Mouse (Mus musculus) intestine, embryonic 14.5 days (tissue): ENCODE data around the gene Six4. TPM values are rescaled to one million over a fixed set of nuclear protein-coding genes. Genes with fewer than 3 reads are reported as not detected.
"Not testable (repeated sequence)": the region's sequence is repeated elsewhere in the genome, so short reads cannot be mapped to it uniquely, and the experiment has no call there.

Source experiments
- ATAC-seq: fragments of 200-750 bp; cut with Nextera tagmentation; replicated peaks from 2 replicates; pipeline ENCODE4 v1.8.0; 2017; ENCODE audit warnings: low read depth, moderate number of reproducible peaks, moderate TSS enrichment, moderate library complexity; ENCODE audit not compliant: low FRiP score, low TSS enrichment
- DNase-seq: peaks from one replicate; pipeline ENCODE4 v3.0.0-alpha.2; 2018; ENCODE audit warnings: low spot score
- H3K27ac ChIP-seq: fragments of 300-500 bp; sonication (generic); 2 replicates; pipeline ENCODE4 v1.5.1; 2014; ENCODE audit warnings: low read depth, mild to moderate bottlenecking, control low read depth
- H3K27me3 ChIP-seq: fragments of 300-500 bp; sonication (generic); replicated peaks from 2 replicates; pipeline ENCODE4 v1.6.1; 2014; ENCODE audit warnings: low read length, control low read depth; ENCODE audit not compliant: control insufficient read depth, insufficient read depth
- H3K36me3 ChIP-seq: fragments of 300-500 bp; sonication (generic); 2 replicates; pipeline ENCODE4 v1.6.1; 2014; ENCODE audit warnings: low read length, control low read depth; ENCODE audit not compliant: control insufficient read depth, insufficient read depth
- H3K4me1 ChIP-seq: fragments of 300-500 bp; sonication (generic); replicated peaks from 2 replicates; pipeline ENCODE4 v1.6.1; 2014; ENCODE audit warnings: low read length, control low read depth, mixed read lengths; ENCODE audit not compliant: control insufficient read depth, insufficient read depth
- H3K4me2 ChIP-seq: fragments of 300-500 bp; sonication (generic); 2 replicates; pipeline ENCODE4 v1.6.1; 2014; ENCODE audit warnings: low read length
- H3K4me3 ChIP-seq: fragments of 300-500 bp; sonication (generic); 2 replicates; pipeline ENCODE4 v1.5.1; 2014; ENCODE audit warnings: low read depth, low read length, control low read depth, mixed read lengths
- H3K9ac ChIP-seq: fragments of 300-500 bp; sonication (generic); 2 replicates; pipeline ENCODE4 v1.6.1; 2014; ENCODE audit warnings: mild to moderate bottlenecking, low read length
- H3K9me3 ChIP-seq: fragments of 300-500 bp; sonication (generic); 2 replicates; pipeline ENCODE4 v1.6.1; 2016; ENCODE audit warnings: low read length, control low read depth; ENCODE audit not compliant: control insufficient read depth
- WGBS: fragments of 180-500 bp; shearing (Covaris S2); extraction: QIAGEN DNeasy Blood & Tissue Kit; methylation state at CpG from one replicate; pipeline ENCODE4 v1.1.7; 2014; 5-methylcytosine and 5-hydroxymethylcytosine counted together
- polyA plus RNA-seq: library from polyadenylated mRNA; unstranded; fragments of >200 nt; fragmentation: Nextera tagmentation; extraction: Ambion mirVana; gene quantifications from 2 replicates; pipeline ENCODE4 v1.2.1, GENCODE M21; 2014

The Six4 gene
- polyA plus RNA-seq, 1 experiment from 2014 or later = 0.74 TPM

DNA sequence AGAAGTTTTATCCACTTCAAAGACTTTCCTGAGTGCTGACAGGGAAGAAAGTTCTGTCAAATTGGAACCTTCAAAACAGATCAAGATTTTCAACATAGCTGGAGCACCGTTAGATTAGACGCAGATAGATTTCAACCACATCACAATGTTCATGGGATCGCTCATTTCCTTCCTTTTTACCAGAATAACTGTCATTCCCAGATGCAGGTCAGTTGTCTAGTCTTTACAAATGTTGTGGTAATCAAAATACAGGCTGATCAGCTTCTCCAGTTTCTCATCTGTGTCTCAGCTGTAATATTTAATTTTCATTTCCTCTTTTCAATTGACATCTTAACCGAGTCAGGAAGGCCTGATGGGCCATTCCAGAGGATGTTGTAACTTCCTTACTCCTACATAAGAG lies 29.5 kb downstream of the Six4 start:
- H3K36me3 ChIP-seq = no peaks in the 10 kb centered on the region
- DNase-seq (no peak), ATAC-seq (no peak)
- no peak overlapping the region for H3K4me2 ChIP-seq
- no peaks in the 10 kb centered on the region for H3K27me3 ChIP-seq
- no peaks in the 10 kb centered on the region for H3K4me1 ChIP-seq
- H3K27ac ChIP-seq = no peak overlapping the region
- H3K4me3 ChIP-seq = no peak overlapping the region
- WGBS = 80% methylated on average over 4 of the region's 4 CpGs
- no peaks in the 10 kb centered on the region for H3K9me3 ChIP-seq
- no peak overlapping the region for H3K9ac ChIP-seq

DNA sequence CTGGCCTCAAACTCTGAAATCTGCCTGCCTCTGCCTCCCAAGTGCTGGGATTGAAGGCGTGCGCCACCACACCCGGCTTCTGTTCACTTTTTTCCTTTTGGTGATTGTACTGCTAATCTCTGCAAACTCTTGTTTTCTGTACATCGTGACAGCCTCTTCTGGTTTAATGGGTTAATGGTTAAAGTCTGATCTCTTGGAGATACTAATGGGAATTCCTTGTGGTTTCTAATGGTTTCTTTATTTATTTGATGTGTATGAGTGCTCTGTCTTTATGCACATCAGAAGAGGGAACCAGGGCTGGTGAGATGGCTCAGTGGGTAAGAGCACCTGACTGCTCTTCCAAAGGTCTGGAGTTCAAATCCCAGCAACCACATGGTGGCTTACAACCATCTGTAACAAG lies 31.4 kb downstream of the Six4 start:
- not testable (repeated sequence) for ATAC-seq, DNase-seq
- WGBS = 86% methylated on average over 4 of the region's 4 CpGs

DNA sequence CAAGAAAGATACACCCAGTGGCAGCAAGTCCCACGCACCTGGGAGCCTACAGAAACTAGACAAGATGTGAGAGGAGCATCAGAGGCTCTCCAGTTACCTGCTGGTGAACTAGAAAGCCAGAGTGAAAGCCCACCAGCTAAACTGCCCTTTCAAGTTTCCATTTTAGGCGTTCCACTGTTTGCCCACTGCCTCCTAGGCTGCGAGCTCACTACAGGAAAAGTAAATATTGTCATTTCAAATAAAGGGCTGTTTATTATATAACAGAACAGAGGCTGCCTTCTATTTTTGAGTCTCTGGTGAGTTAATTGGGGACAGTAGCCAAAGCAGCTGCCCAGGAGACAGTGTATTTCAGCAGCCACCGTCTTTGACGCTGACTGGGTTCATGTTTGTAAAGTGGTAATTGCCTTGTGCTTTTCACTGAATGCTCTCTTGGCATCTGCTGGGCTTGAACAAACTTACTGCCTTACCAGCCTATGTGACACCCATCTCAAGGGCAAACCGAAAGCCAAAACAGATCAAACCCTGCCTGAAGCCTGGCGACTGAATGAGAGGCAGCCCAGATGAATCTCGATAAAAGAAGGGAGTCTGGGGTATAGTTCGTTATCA lies 52.3 kb downstream of the Six4 start:
- Histone ChIP-seq H3K4me3 (no peak overlapping the region), H3K36me3 (no peaks in the 10 kb centered on the region), H3K4me2 (no peak overlapping the region), H3K9me3 (no peaks in the 10 kb centered on the region), H3K4me1 (no peaks in the 10 kb centered on the region), H3K27me3 (peaks cover 18% of the 10 kb centered on the region), H3K9ac (no peak overlapping the region), H3K27ac (no peak overlapping the region)
- WGBS = 43% methylated on average over 9 of the region's 9 CpGs
- no peak for DNase-seq
- ATAC-seq = no peak

More for the DNA sequence above, 31.4 kb downstream of the Six4 start:
- H3K36me3 ChIP-seq, H3K27ac ChIP-seq, H3K9ac ChIP-seq, H3K4me2 ChIP-seq, H3K9me3 ChIP-seq, H3K4me3 ChIP-seq, H3K27me3 ChIP-seq, H3K4me1 ChIP-seq: not testable (repeated sequence)

DNA sequence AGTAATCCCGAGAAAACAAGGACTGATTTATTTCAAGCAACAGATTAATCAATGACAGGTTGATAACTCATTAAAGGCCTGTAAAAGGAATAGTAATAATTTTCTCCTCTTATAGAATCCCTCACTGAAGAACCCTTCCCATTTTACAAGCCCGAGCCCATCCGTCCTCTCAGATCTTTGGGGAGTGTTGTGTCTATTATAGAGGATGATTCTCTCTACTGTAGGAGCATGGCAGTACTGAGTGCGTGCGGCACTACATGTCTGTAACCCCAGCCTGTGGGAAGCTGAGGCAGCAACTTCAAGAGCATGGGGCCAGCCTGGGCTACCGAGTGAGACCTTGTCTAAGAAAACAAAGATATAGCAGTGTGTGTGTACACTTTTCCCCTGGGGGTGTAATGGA lies 55.8 kb downstream of the Six4 start:
- WGBS = 81% methylated on average over 6 of the region's 6 CpGs
- H3K9ac ChIP-seq = no peak overlapping the region
- no peak for DNase-seq
- peaks cover 52% of the 10 kb centered on the region for H3K27me3 ChIP-seq
- no peak overlapping the region for H3K27ac ChIP-seq
- no peaks in the 10 kb centered on the region for H3K4me1 ChIP-seq
- H3K36me3 ChIP-seq = no peaks in the 10 kb centered on the region
- H3K4me2 ChIP-seq = no peak overlapping the region
- H3K9me3 ChIP-seq = no peaks in the 10 kb centered on the region
- no peak overlapping the region for H3K4me3 ChIP-seq
- no peak for ATAC-seq

DNA sequence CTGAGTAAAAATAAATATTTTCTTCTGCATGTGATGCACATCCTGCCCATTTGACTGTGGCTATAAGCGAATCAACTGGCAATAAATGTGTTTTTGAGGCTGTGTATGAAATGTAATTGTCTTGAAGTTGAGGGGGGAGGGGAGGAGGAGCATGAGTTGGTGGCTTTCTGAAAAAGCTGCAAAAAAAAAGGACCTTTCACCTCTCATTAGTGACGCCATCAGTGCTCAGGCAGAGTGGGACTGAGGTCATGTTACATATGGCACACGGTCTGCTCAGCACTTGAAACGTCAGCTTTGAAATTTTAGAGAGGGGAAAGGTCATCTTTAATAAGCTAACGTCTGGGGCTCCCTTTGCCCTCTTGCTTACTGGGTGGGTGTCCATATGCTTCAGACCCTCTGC lies 57.8 kb downstream of the Six4 start:
- Histone ChIP-seq H3K9ac (no peak overlapping the region), H3K4me1 (no peaks in the 10 kb centered on the region), H3K36me3 (no peaks in the 10 kb centered on the region), H3K4me2 (no peak overlapping the region), H3K9me3 (no peaks in the 10 kb centered on the region), H3K27me3 (peaks cover 69% of the 10 kb centered on the region), H3K4me3 (no peak overlapping the region), H3K27ac (no peak overlapping the region)
- DNase-seq (no peak), ATAC-seq (no peak)
- 16% methylated on average over 5 of the region's 5 CpGs for WGBS

DNA sequence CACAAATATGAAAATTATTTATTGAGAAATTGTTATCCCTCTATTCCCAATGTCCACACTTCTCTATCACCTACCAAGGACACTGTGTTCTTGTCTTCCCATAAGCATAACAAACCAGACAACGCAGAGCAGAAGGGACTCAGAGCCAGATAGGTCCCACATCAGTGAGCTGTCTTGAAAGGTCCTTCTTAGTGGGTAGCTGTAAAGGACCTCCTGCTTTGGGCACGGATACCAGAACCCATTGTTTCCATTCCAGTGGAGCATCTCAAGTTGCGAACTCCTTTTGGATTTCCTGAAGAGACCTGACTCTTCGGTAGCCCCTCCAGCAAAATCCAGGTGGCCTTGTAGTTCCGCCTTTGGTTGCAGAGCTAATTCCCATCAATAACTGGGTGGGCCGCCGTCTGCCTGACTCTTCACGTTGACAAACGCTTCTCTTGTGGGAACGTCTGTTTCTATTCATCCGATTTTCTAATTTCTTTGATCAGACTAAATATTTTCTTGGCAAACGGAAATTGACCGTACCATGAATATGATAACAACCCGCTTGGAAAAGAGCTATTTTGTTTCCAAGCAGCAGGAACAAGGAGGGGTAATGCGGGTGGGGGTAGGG lies 58.6 kb downstream of the Six4 start:
- Histone ChIP-seq H3K4me2 (no peak overlapping the region), H3K4me1 (no peaks in the 10 kb centered on the region), H3K27me3 (peaks cover 77% of the 10 kb centered on the region), H3K9ac (no peak overlapping the region), H3K9me3 (no peaks in the 10 kb centered on the region), H3K27ac (no peak overlapping the region), H3K36me3 (no peaks in the 10 kb centered on the region), H3K4me3 (no peak overlapping the region)
- DNase-seq = peak; percentile 63
- no peak for ATAC-seq
- 17% methylated on average over 15 of the region's 15 CpGs for WGBS

DNA sequence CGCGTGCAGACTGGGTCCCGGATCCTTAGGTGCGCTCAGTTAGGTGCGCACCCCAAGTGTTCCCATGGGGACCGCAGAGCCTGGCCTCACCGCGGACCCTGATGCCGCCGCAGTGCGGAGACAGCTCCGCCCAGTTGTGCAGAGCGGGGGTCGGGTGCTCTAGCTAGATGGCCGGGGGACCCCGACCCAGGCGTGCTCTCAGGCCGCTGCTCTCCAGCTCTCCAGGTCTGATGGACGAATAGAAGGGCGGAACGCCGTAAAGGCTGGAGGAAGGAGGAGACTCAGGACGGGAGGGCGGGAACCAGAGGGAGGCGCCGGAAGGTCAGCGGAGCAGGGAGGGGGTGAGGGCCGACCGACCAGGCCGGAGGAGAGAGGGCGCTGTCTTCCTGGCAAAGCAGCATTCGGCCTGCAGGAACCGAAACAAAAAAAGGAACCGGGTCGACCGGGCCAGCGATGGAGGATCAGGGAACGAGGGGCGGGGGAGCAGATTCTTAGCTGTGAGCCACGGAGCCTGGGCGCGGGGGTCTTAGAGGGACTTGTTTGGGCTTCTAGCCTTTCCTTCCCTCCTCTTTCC lies 59.5 kb downstream of the Six4 start, which contains the start of gene Six1:
Six1 (minus strand) TSS at position 220 of the 574 bp plus-strand sequence.
- H3K4me3 ChIP-seq = peak within 1 kb of the TSS; percentile 47
- peak; percentile 80 for DNase-seq
- H3K4me1 ChIP-seq = no peaks in the 10 kb centered on the region
- peaks cover 86% of the 10 kb centered on the region for H3K27me3 ChIP-seq
- no peak within 1 kb of the TSS for H3K27ac ChIP-seq
- under 1% methylated on average over 41 of the region's 42 CpGs for WGBS
- peak; percentile 79 for ATAC-seq
- peak within 1 kb of the TSS; percentile 69 for H3K4me2 ChIP-seq
- no peak within 1 kb of the TSS for H3K9ac ChIP-seq
- no peaks in the 10 kb centered on the region for H3K9me3 ChIP-seq
- no peaks in the 10 kb centered on the region for H3K36me3 ChIP-seq

DNA sequence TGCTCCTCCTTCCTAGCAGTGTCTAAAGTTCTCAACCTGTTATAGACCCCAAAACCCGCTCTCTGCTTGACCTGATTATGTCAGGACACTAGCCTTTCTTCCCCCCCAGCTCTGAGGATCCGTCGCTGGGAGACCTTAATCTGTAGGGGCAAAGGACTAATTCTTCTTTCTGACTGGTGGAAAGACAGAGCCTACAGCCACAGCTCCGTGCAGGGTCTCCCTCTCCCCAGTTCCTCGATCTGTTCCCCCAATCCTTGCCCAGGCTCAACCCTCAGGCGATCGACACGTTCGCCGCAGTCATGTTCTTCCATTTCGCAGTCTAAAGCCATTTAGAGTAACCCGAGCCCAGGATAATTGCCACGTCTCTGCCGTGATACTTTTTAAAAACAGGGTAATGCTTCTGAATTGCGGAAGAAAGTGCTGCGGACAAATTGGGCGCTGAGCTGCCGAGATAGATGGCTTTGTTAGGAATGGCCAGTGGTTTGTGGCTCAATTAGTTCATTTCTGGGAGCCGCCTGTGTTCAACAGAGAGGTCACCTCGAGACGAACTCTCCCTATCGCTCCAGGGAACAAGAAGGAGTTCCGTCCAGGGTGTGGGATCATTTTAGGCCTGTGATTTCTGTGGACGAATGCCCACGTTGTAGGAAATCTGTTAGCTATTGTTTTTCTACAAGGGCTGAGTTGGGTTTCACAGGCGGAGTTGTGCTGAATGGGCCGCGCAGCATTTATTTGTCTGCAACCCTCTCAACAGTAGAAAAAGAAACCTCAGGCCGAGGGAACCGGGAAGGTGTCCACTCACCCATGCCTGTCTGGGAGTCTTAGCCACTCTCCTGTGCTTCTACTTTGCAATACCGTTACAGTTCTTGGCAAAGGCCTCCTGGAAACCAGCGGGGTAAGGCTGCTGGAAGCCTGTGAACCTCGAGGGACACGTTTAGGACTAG lies 60.3 kb downstream of the Six4 start:
- H3K4me1 ChIP-seq = no peaks in the 10 kb centered on the region
- peak overlapping the region; percentile 69 for H3K4me2 ChIP-seq
- 4% methylated on average over 34 of the region's 34 CpGs for WGBS
- no peaks in the 10 kb centered on the region for H3K9me3 ChIP-seq
- H3K9ac ChIP-seq = no peak overlapping the region
- ATAC-seq (no peak), DNase-seq (peak; percentile 75)
- peak overlapping the region; percentile 47 for H3K4me3 ChIP-seq
- H3K27me3 ChIP-seq = peaks cover 95% of the 10 kb centered on the region
- H3K27ac ChIP-seq = no peak overlapping the region
- H3K36me3 ChIP-seq = no peaks in the 10 kb centered on the region
